Mouse (Mus musculus) liver, embryonic 11.5 days (tissue): ENCODE results near the gene 3110082I17Rik. TPM values are rescaled to one million over a fixed set of nuclear protein-coding genes. Genes with fewer than 3 reads are reported as not detected.

Experiments used
- ATAC-seq: fragments of 200-750 bp; cut with Nextera tagmentation; replicated peaks from 2 replicates; pipeline ENCODE4 v1.8.0; 2017; ENCODE audit warnings: moderate number of reproducible peaks, mild to moderate bottlenecking, moderate TSS enrichment, moderate library complexity; ENCODE audit not compliant: low FRiP score
- DNase-seq: peaks from one replicate; pipeline ENCODE4 v3.0.0-alpha.2; 2017; ENCODE audit warnings: low spot score
- H3K27ac ChIP-seq: fragments of 300-500 bp; sonication (generic); 2 replicates; pipeline ENCODE4 v1.5.1; 2014; ENCODE audit warnings: mild to moderate bottlenecking, low read depth, low read length, control low read depth
- H3K27me3 ChIP-seq: fragments of 300-500 bp; sonication (generic); replicated peaks from 2 replicates; pipeline ENCODE4 v1.6.1; 2014; ENCODE audit warnings: low read length, mixed read lengths; ENCODE audit not compliant: control insufficient read depth, insufficient read depth
- H3K36me3 ChIP-seq: fragments of 300-500 bp; sonication (generic); 2 replicates; pipeline ENCODE4 v1.6.1; 2014; ENCODE audit warnings: mild to moderate bottlenecking, low read length, moderate library complexity, mixed read lengths; ENCODE audit not compliant: control insufficient read depth, insufficient read depth
- H3K4me1 ChIP-seq: fragments of 300-500 bp; sonication (generic); replicated peaks from 2 replicates; pipeline ENCODE4 v1.6.1; 2014; ENCODE audit warnings: low read length, mixed read lengths; ENCODE audit not compliant: control insufficient read depth, insufficient read depth
- H3K4me2 ChIP-seq: fragments of 300-500 bp; sonication (generic); 2 replicates; pipeline ENCODE4 v1.6.1; 2014; ENCODE audit warnings: mild to moderate bottlenecking, control low read depth, moderate library complexity
- H3K4me3 ChIP-seq: fragments of 300-500 bp; sonication (generic); 2 replicates; pipeline ENCODE4 v1.5.1; 2014; ENCODE audit warnings: low read depth, low read length, control low read depth
- H3K9ac ChIP-seq: fragments of 300-500 bp; sonication (generic); 2 replicates; pipeline ENCODE4 v1.6.1; 2014; ENCODE audit warnings: low read depth, low read length, control low read depth
- H3K9me3 ChIP-seq: fragments of 300-500 bp; sonication (generic); 2 replicates; pipeline ENCODE4 v1.6.1; 2016; ENCODE audit warnings: low read length, inconsistent platforms, mixed read lengths; ENCODE audit not compliant: control insufficient read depth
- WGBS: fragments of 180-500 bp; shearing (Covaris S2); extraction: QIAGEN DNeasy Blood & Tissue Kit; methylation state at CpG from one replicate; pipeline ENCODE4 v1.1.7; 2014; 5-methylcytosine and 5-hydroxymethylcytosine counted together
- polyA plus RNA-seq: library from polyadenylated mRNA; unstranded; fragments of >200 nt; fragmentation: Nextera tagmentation; extraction: Ambion mirVana; gene quantifications from 2 replicates; pipeline ENCODE4 v1.2.1, GENCODE M21; 2014

The 3110082I17Rik gene
- 49.4 and 52.0 TPM in 2 replicates for polyA plus RNA-seq

- H3K9me3 ChIP-seq, result no peaks in the 10 kb centered on the region
- peak within 1 kb of the TSS; percentile 76 for H3K4me2 ChIP-seq
- no peaks in the 10 kb centered on the region for H3K27me3 ChIP-seq
- DNase-seq (peak; percentile 96), ATAC-seq (peak; percentile 99)
- 4% methylated on average over 42 of the region's 42 CpGs for WGBS
- H3K36me3 ChIP-seq, result no peaks in the 10 kb centered on the region
- peaks cover 7% of the 10 kb centered on the region; the same call in 1 of the 2 replicates for H3K4me1 ChIP-seq
- peak within 1 kb of the TSS; percentile 75 for H3K4me3 ChIP-seq
- H3K9ac ChIP-seq, result peak within 1 kb of the TSS; percentile 76
- H3K27ac ChIP-seq, result no peak within 1 kb of the TSS
Measured at GRCm38 (mm10) chr5:139460384-139461067, at the start of gene 3110082I17Rik. Gene 3110082I17Rik (minus strand): TSS chr5:139460527.

- no peaks in the 10 kb centered on the region for H3K36me3 ChIP-seq
- 0 out of 2 replicates have a peak, but pooled peaks cover 2% of the 10 kb centered on the region for H3K4me1 ChIP-seq
- WGBS, result 15% methylated on average over 5 of the region's 5 CpGs
- H3K4me2 ChIP-seq, result no peak overlapping the region
- H3K9me3 ChIP-seq, result no peaks in the 10 kb centered on the region
- ATAC-seq (no peak), DNase-seq (no peak)
- peaks cover 25% of the 10 kb centered on the region for H3K27me3 ChIP-seq
- no peak overlapping the region for H3K9ac ChIP-seq
- no peak overlapping the region for H3K4me3 ChIP-seq
- no peak overlapping the region for H3K27ac ChIP-seq
Measured at GRCm38 (mm10) chr5:139506207-139506606, 45.9 kb upstream of the 3110082I17Rik start.

GRCm38 (mm10) chr5:139505073-139505606 lies 44.8 kb upstream of the 3110082I17Rik start:
- H3K4me2 ChIP-seq, result no peak overlapping the region
- H3K4me3 ChIP-seq, result no peak overlapping the region
- no peak overlapping the region for H3K27ac ChIP-seq
- H3K4me1 ChIP-seq, result no peaks in the 10 kb centered on the region
- peaks cover 14% of the 10 kb centered on the region for H3K27me3 ChIP-seq
- DNase-seq (peak; percentile 45), ATAC-seq (peak; percentile 63; the same call in 1 of the 2 replicates)
- H3K9me3 ChIP-seq, result no peaks in the 10 kb centered on the region
- 4% methylated on average over 12 of the region's 14 CpGs for WGBS
- H3K36me3 ChIP-seq, result no peaks in the 10 kb centered on the region
- H3K9ac ChIP-seq, result no peak overlapping the region

DNA sequence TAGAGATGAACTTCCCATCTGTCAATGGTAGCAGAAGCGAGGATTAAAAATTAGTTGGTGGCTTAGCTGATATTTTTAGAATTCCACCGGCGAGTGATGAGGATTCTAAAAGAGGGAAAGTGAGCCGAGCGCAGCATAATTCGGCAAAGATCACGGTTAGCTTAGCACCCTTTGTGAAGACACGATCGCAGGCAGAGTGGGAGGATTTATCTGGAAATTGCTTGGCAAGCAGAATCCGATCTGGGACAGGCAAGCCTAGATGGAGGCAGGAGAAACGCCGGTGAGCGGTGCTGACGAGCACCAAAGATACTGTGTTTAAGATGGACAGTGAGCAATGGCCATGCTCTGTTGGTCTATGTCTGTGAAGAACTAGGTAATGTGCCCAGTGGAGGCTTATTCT lies 42.0 kb upstream of the 3110082I17Rik start:
- Histone ChIP-seq H3K4me3 (no peak overlapping the region), H3K36me3 (no peaks in the 10 kb centered on the region), H3K9me3 (no peaks in the 10 kb centered on the region), H3K9ac (no peak overlapping the region), H3K4me1 (no peaks in the 10 kb centered on the region), H3K4me2 (no peak overlapping the region), H3K27me3 (peaks cover 8% of the 10 kb centered on the region), H3K27ac (no peak overlapping the region)
- ATAC-seq (no peak), DNase-seq (no peak)
- 80% methylated on average over 14 of the region's 14 CpGs for WGBS

DNA sequence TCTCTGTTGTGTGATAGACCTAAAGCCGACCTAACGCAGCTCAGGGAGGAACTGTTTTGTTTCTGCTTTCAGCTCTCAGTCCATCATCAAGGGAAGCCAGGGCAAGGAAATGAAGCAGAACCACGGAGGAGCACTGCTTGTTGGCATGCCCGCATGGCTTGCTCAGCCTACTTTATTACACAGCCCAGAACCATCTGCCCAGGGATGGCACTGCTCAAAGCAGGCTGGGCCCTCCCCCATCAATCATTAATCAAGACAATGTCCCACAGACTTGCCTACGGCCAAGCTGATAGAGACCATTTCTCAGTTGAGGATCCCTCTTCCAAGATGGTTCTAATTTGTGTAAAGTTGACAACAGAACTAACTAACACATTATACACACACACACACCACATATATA lies 38.5 kb upstream of the 3110082I17Rik start:
- Histone ChIP-seq H3K4me1 (no peaks in the 10 kb centered on the region), H3K4me3 (no peak overlapping the region), H3K27ac (no peak overlapping the region), H3K9ac (no peak overlapping the region), H3K36me3 (no peaks in the 10 kb centered on the region), H3K4me2 (no peak overlapping the region), H3K27me3 (peaks cover 16% of the 10 kb centered on the region), H3K9me3 (no peaks in the 10 kb centered on the region)
- DNase-seq (no peak), ATAC-seq (no peak)
- 41% methylated on average over 5 of the region's 5 CpGs for WGBS

DNA sequence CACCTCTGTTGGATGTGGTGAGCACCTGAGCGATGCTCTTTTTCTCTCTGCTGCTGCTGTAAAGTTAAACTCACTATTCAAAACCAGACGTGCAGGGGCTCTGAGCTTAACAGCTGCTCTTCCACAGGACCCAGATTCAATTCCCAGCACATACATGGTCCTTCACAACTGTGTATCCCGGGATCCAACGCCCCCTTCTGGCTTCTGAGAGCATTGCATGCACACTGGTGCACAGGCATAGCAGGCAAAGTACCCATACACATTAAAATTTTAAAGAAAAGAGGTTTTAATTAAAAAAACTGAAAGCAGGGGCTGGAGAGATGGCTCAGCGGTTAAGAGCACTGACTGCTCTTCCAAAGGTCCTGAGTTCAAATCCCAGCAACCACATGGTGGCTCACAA lies 36.6 kb upstream of the 3110082I17Rik start:
- DNase-seq (no peak), ATAC-seq (no peak)
- 43% methylated on average over 5 of the region's 5 CpGs for WGBS
- Histone ChIP-seq H3K4me2 (no peak overlapping the region), H3K9me3 (no peaks in the 10 kb centered on the region), H3K36me3 (no peaks in the 10 kb centered on the region), H3K4me3 (no peak overlapping the region), H3K4me1 (no peaks in the 10 kb centered on the region), H3K9ac (no peak overlapping the region), H3K27ac (no peak overlapping the region), H3K27me3 (peaks cover 12% of the 10 kb centered on the region)

GRCm38 (mm10) chr5:139495019-139495669 lies 34.8 kb upstream of the 3110082I17Rik start:
- Histone ChIP-seq H3K27ac (no peak overlapping the region), H3K4me2 (no peak overlapping the region), H3K27me3 (peaks cover 13% of the 10 kb centered on the region), H3K36me3 (no peaks in the 10 kb centered on the region), H3K4me3 (no peak overlapping the region), H3K9me3 (no peaks in the 10 kb centered on the region), H3K9ac (no peak overlapping the region), H3K4me1 (no peaks in the 10 kb centered on the region)
- ATAC-seq (no peak), DNase-seq (no peak)
- WGBS, result 39% methylated on average over 21 of the region's 22 CpGs

GRCm38 (mm10) chr5:139493690-139494089 lies 33.4 kb upstream of the 3110082I17Rik start:
- no peaks in the 10 kb centered on the region for H3K36me3 ChIP-seq
- no peak for DNase-seq
- H3K4me3 ChIP-seq, result no peak overlapping the region
- H3K4me1 ChIP-seq, result no peaks in the 10 kb centered on the region
- no peak overlapping the region for H3K4me2 ChIP-seq
- no peak for ATAC-seq
- no peaks in the 10 kb centered on the region for H3K9me3 ChIP-seq
- H3K9ac ChIP-seq, result no peak overlapping the region
- WGBS, result 51% methylated on average over 5 of the region's 5 CpGs
- H3K27me3 ChIP-seq, result peaks cover 14% of the 10 kb centered on the region
- no peak overlapping the region for H3K27ac ChIP-seq
